Mouse (Mus musculus) lung, postnatal 36 days (tissue): ENCODE measurements around the gene Gusb.
"Not testable (repeated sequence)": the region's sequence is repeated elsewhere in the genome, so short reads cannot be mapped to it uniquely, and the experiment has no call there.

Experiments
- DNase-seq: peaks from one replicate; pipeline ENCODE4 v3.0.0; 2022; ENCODE audit warnings: mixed read lengths

Gusb gene

GRCm38 (mm10) chr5:129974354-129974753, 28.5 kb downstream of the Gusb start:
- DNase-seq: no peak

DNA sequence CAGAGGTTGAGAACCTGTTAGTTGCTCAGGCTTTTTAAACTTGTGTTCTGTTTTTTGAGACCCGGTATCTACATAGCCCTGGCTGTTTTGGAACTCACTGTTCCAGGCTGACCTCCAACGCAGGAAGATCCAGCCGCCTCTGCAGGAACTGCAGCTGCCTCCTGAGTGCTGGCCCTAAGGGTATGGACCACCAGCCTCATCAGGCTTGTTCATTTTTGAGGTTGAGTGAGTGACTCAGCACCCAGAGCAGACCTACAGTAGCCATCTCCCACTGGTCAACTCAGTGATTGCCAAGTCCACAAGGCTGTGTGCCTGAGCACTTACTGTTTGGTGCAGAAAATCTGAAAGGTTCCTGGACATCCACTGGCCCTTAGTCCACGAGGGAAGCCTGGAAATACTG, 31.4 kb downstream of the Gusb start:
- no peak for DNase-seq

DNA sequence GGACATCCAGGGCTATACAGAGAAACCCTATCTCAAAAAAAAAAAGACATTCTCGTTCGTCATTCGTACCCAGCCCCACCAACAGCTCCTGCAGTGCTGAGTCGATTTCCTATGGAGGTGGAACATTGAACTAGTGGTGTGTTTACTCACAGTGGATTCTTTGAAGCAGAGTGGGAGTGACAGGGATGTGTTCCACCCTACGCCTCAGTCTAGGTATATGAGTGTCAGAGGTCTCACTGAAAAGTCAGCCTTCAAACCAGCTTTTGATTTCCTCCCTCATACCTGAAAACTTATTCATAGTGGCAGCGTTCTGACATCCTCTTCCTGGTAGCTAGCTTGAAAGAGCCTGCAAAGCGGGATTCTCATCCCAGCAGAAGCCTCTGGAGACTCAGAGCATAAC, 34.4 kb downstream of the Gusb start:
- no peak for DNase-seq

DNA sequence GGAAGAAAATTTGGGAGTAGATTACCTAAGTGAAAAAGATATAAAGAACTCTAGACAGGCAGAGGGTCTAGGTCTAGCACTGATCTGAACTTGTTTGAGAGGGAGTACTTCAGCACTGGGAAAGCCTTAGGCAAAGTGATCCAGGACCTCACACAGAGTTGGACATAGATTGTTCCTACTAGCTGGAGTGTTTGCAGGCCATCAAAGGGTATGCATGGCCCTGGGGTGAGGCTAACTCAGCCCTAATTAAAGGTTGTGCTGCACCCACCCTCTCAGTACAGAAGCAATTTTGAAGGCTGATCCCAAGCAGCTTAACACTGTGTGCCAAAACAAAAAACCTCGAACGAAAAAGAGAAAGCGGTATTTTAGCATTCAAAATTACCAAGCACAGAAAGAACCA, 36.4 kb downstream of the Gusb start:
- DNase-seq: no peak

DNA sequence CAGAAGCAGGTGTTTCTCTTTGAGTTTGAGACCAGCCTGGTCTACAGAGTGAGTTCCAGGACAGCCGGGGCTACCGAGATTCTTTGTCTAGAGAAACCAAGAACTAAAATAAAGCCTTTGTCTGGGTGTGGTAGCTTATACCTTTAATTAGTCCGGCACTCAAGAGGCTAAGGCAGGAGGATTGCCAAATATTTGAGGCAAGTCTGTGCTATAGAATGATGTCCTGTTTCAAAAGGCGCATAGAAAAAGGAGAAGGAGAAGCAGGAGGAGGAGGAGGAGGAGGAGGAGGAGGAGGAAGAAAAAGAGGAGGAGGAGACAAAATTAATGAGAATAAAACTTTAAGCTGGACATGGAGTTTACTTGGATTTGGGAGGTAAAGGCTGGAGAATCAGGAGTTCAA, 39.6 kb downstream of the Gusb start:
- peak; percentile 30 for DNase-seq

DNA sequence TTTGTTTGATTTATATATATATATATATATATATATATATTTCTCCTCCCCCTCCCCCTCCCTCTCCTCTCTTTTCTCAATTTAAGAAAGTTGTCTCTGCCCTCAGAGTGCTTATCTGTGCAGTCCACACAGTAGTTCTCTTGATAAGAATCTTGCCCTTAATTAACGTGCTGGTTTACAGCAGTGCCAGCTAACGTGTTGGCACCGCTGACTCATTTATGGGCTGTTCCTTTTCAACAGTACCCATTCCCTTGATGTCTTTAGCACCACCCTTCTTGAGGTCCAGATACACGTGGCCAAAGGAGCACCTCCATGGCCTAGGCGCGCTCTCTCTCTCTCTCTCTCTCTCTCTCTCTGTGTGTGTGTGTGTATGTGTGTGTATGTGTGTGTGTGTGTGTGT, 47.1 kb downstream of the Gusb start:
- DNase-seq: no peak

DNA sequence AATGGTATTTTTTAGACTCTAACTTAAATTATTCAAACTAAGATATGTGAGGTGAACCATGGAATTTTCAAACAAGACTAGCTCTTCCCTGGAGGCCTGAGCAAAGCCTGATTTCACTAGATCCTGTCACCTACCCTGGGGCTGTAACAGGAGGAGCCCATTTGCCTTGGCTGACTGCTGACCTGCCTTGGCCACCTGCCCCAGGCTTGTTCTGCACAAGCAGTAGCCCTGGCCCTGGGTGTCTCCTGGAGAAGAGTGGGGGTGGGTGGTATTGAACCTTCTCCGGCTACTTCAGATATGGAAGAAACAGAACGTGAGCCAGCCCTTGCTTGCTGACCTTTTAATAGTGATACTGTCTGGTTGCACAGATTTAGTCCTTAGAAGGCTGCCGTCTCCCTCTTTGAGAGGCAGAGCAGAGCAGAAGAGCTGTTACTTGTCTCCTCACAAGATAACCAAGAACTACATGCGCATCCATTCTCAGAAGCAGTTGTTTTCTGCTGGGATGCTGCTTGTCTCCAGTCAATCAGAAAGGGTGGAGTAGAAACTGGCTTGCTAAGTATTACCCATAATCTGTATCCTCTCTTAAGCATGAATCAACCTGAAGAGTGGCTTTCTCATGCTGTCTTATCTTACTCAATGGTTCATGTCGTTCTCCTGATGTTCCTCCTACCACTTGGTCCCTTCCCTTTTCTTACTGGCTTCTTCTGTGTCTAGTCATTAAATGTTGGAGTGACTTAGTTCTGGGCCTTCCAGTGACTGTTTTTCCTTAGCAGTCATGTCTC, 48.2 kb downstream of the Gusb start:
- DNase-seq: no peak

- no peak for DNase-seq
These were observed 50.7 kb downstream of the Gusb start for GRCm38 (mm10) chr5:129952143-129952542.

GRCm38 (mm10) chr5:129947528-129948033, 55.3 kb downstream of the Gusb start:
- no peak for DNase-seq

- DNase-seq: no peak
These were observed 59.4 kb downstream of the Gusb start for GRCm38 (mm10) chr5:129943402-129943801.

- DNase-seq: not testable (repeated sequence)
These were observed 60.5 kb downstream of the Gusb start for GRCm38 (mm10) chr5:129942073-129942939.

- peak; percentile 99 for DNase-seq
These were observed 61.3 kb downstream of the Gusb start, which contains the start of gene Vkorc1l1 for GRCm38 (mm10) chr5:129941495-129942045. Gene Vkorc1l1 (plus strand): TSS chr5:129941970.

DNA sequence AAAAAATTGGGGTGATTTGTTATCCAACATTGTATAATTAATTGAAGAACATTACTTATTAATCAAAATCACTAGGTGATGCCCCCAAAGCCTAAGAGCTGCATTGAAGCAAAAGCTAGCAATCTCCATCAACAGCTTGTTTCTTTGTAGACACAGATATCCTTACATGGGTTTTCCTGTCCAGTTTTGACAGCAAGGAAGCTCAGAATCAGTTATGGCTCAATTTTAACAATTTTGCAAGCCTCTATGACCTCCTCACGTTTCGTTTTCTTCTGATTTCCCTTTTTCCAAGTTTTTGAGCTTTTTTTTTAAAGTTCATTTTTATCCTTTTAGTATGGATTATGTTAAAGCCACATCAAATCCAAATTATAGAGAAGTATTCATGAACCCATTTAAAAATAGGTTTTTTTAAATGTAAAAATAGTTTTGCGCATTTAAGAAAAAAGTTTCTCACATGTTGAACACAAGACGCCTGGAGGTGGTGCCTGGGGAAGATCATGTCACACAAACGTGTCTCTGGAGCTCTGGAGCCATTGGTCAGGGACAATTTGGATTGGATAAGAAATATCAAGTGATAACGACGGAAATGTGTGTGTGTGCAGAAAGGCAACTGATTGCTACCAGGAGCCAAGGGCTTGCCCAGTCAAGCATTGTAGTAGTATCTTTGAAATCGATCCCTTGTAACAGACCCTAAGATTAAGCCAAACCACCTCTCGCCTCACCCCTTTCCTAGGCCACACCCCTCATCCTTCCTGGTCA, 61.9 kb downstream of the Gusb start:
- DNase-seq: no peak

GRCm38 (mm10) chr5:129940281-129940680, 62.6 kb downstream of the Gusb start:
- no peak for DNase-seq
